Mouse (Mus musculus): Measurements from ENCODE around the gene Fbxo34. TPM values are rescaled to one million over a fixed set of nuclear protein-coding genes. Genes with fewer than 3 reads are reported as not detected.

Gene Fbxo34
- polyA plus RNA-seq, 1 experiment: 11.9 TPM

DNA sequence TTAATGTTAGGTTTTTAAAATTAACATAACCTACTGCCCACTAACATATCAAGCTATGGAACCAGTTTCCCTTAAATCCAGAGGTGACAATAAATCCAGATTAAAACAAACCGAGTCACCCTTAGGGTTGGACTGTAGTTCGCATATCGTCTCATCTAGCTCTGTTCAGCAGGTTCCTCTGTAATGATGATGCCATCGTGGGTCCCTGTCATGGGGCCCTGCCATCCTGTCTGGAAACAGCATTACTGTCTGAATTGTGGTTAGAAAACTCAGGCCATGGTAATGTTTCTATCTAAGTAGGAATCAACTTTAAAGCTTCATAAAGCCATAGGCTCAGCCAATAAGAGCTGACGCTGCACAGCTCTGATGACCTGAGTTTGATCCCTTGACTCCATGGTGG lies 48.4 kb downstream of the Fbxo34 start:
- Histone ChIP-seq H3K36me3 (ENCODE audit: control insufficient read depth, insufficient read depth) (no peaks in the 10 kb centered on the region), H3K79me3 (ENCODE audit: low read depth) (peaks cover 3% of the 10 kb centered on the region), H3K27me3 (ENCODE audit: control insufficient read depth, insufficient read depth, insufficient read length) (no peaks in the 10 kb centered on the region), H3ac (ENCODE audit: control insufficient read depth, insufficient read length, low read depth) (no peak overlapping the region), H3K79me2 (ENCODE audit: control insufficient read depth, insufficient read depth) (peaks cover 12% of the 10 kb centered on the region), H3K4me3 (ENCODE audit: insufficient read depth, poor library complexity, severe bottlenecking) (no peak overlapping the region)
- TF ChIP-seq MAX (IDR thresholded peaks at IDR 0.05) (no peak), CTCF (IDR thresholded peaks at IDR 0.05; ENCODE audit: control insufficient read depth, insufficient read depth, insufficient read length) (no peak), MYOD1 (IDR thresholded peaks at IDR 0.05; ENCODE audit: control insufficient read depth, insufficient read length, low read depth) (no peak), CEBPB (IDR thresholded peaks at IDR 0.05; ENCODE audit: low read depth) (no peak), FOSL1 (IDR thresholded peaks at IDR 0.05; ENCODE audit: insufficient read depth, low read length, poor library complexity, severe bottlenecking) (no peak), USF1 (IDR thresholded peaks at IDR 0.05; ENCODE audit: low read depth) (no peak), MYOG (IDR thresholded peaks at IDR 0.05; ENCODE audit: control insufficient read depth, extremely low read depth, insufficient read length) (no peak)

DNA sequence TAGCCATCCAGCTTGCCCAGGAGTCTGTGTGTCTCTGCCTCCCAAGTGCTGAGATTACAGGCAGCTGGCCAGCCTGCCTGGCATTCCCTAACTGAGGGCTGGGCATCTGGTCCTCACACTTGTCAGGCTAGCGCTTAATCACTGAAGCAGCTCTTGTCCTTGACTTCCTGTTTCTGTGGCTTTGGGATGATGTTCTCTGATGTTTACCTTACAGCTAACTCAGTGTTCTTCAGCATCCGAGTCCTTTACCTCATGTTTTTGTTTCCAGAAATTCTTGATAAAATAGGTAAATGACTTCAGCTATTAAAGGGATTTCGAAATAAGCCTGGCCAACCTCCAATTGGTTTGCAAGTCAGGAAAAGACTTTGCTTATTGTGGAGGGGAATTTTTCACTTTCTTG lies 53.8 kb downstream of the Fbxo34 start:
- Histone ChIP-seq H3ac (ENCODE audit: control insufficient read depth, insufficient read length, low read depth) (no peak overlapping the region), H3K36me3 (ENCODE audit: control insufficient read depth, insufficient read depth) (peaks cover 4% of the 10 kb centered on the region), H3K4me3 (ENCODE audit: insufficient read depth, poor library complexity, severe bottlenecking) (no peak overlapping the region), H3K27me3 (ENCODE audit: control insufficient read depth, insufficient read depth, insufficient read length) (no peaks in the 10 kb centered on the region), H3K79me3 (ENCODE audit: low read depth) (peaks cover 4% of the 10 kb centered on the region), H3K79me2 (ENCODE audit: control insufficient read depth, insufficient read depth) (peaks cover 8% of the 10 kb centered on the region)
- no peak for TF ChIP-seq MYOD1 (IDR thresholded peaks at IDR 0.05; ENCODE audit: control insufficient read depth, insufficient read length, low read depth)
- TF ChIP-seq MAX (IDR thresholded peaks at IDR 0.05): no peak
- no peak for TF ChIP-seq CTCF (IDR thresholded peaks at IDR 0.05; ENCODE audit: control insufficient read depth, insufficient read depth, insufficient read length)
- TF ChIP-seq USF1 (IDR thresholded peaks at IDR 0.05; ENCODE audit: low read depth): no peak
- TF ChIP-seq CEBPB (IDR thresholded peaks at IDR 0.05; ENCODE audit: low read depth): no peak
- TF ChIP-seq MYOG (IDR thresholded peaks at IDR 0.05; ENCODE audit: control insufficient read depth, extremely low read depth, insufficient read length): no peak
- no peak for TF ChIP-seq FOSL1 (IDR thresholded peaks at IDR 0.05; ENCODE audit: insufficient read depth, low read length, poor library complexity, severe bottlenecking)

DNA sequence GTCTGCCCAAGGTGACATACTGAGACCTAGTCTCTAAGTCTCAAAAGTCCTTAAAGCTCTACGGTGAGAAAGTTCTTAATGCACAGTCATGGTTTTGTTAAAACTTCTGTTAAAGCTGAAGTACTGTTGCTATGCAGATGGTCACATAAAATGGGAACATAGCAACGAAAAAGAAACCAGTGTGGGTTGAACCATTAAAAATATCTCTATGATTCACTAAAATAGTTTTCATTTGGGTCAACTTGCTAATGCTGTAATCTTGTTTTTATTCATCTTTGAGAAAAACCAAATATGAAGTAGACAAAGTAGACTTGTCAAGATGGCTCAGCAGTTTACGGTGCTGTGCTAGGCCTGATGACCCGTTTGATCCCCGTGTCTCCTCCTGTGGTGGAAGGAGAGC lies 56.5 kb downstream of the Fbxo34 start:
- Histone ChIP-seq H3K36me3 (ENCODE audit: control insufficient read depth, insufficient read depth) (peaks cover 4% of the 10 kb centered on the region), H3K79me3 (ENCODE audit: low read depth) (peaks cover 2% of the 10 kb centered on the region), H3K79me2 (ENCODE audit: control insufficient read depth, insufficient read depth) (peaks cover 10% of the 10 kb centered on the region), H3K4me3 (ENCODE audit: insufficient read depth, poor library complexity, severe bottlenecking) (no peak overlapping the region), H3K27me3 (ENCODE audit: control insufficient read depth, insufficient read depth, insufficient read length) (no peaks in the 10 kb centered on the region), H3ac (ENCODE audit: control insufficient read depth, insufficient read length, low read depth) (no peak overlapping the region)
- TF ChIP-seq MAX (IDR thresholded peaks at IDR 0.05) (no peak), MYOD1 (IDR thresholded peaks at IDR 0.05; ENCODE audit: control insufficient read depth, insufficient read length, low read depth) (no peak), USF1 (IDR thresholded peaks at IDR 0.05; ENCODE audit: low read depth) (no peak), MYOG (IDR thresholded peaks at IDR 0.05; ENCODE audit: control insufficient read depth, extremely low read depth, insufficient read length) (no peak), CTCF (IDR thresholded peaks at IDR 0.05; ENCODE audit: control insufficient read depth, insufficient read depth, insufficient read length) (no peak)

DNA sequence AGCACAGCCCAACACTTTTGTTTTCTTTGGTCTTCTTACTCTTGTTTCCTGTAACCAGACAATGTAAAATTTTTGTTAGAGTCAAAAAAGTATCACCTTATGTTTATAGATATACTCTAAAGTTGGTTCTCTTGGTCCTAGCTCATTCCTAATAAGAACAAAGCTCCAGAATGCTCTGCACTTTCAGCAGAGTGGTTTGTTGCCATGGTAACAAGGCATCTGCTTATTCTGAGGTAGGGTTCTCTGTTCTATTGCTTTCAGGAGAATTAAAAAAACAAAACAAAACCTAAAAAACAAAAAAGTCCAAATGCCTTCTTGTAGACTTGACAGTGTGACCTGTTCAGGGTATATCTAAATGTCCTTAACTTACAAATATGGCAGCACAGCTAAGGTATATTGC lies 57.8 kb downstream of the Fbxo34 start:
- TF ChIP-seq MAX (IDR thresholded peaks at IDR 0.05): no peak
- TF ChIP-seq FOSL1 (IDR thresholded peaks at IDR 0.05; ENCODE audit: insufficient read depth, low read length, poor library complexity, severe bottlenecking): no peak
- no peak for TF ChIP-seq CTCF (IDR thresholded peaks at IDR 0.05; ENCODE audit: control insufficient read depth, insufficient read depth, insufficient read length)
- TF ChIP-seq CEBPB (IDR thresholded peaks at IDR 0.05; ENCODE audit: low read depth): no peak
- TF ChIP-seq MYOG (IDR thresholded peaks at IDR 0.05; ENCODE audit: control insufficient read depth, extremely low read depth, insufficient read length): no peak
- TF ChIP-seq MYOD1 (IDR thresholded peaks at IDR 0.05; ENCODE audit: control insufficient read depth, insufficient read length, low read depth): no peak
- no peak for TF ChIP-seq USF1 (IDR thresholded peaks at IDR 0.05; ENCODE audit: low read depth)
- Histone ChIP-seq H3K79me2 (ENCODE audit: control insufficient read depth, insufficient read depth) (peaks cover 18% of the 10 kb centered on the region), H3K36me3 (ENCODE audit: control insufficient read depth, insufficient read depth) (peaks cover 4% of the 10 kb centered on the region), H3K4me3 (ENCODE audit: insufficient read depth, poor library complexity, severe bottlenecking) (no peak overlapping the region), H3K27me3 (ENCODE audit: control insufficient read depth, insufficient read depth, insufficient read length) (no peaks in the 10 kb centered on the region), H3K79me3 (ENCODE audit: low read depth) (peaks cover 2% of the 10 kb centered on the region), H3ac (ENCODE audit: control insufficient read depth, insufficient read length, low read depth) (no peak overlapping the region)

DNA sequence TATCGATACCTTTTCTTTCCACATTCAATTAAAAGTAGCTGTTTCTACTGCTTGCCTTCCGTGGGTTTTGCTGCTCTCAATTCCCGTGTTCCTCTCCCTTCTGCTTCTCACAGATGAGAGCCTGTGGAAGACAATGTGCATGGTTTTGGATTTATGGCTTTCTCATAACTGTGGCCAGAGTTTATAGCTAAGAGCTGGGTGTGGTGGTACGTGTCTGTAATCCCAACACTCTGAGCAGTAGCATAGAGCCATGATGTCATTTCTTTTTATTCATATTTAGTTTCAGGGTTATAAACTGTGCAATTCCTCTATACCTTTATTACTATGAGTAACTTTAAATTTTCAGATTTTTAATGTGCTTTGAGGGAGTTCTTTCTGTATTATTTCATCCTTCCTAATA lies 60.0 kb downstream of the Fbxo34 start:
- TF ChIP-seq CEBPB (IDR thresholded peaks at IDR 0.05; ENCODE audit: low read depth) (no peak), CTCF (IDR thresholded peaks at IDR 0.05; ENCODE audit: control insufficient read depth, insufficient read depth, insufficient read length) (no peak), MYOD1 (IDR thresholded peaks at IDR 0.05; ENCODE audit: control insufficient read depth, insufficient read length, low read depth) (no peak), MYOG (IDR thresholded peaks at IDR 0.05; ENCODE audit: control insufficient read depth, extremely low read depth, insufficient read length) (no peak), MAX (IDR thresholded peaks at IDR 0.05) (no peak), USF1 (IDR thresholded peaks at IDR 0.05; ENCODE audit: low read depth) (no peak), FOSL1 (IDR thresholded peaks at IDR 0.05; ENCODE audit: insufficient read depth, low read length, poor library complexity, severe bottlenecking) (no peak)
- H3K79me2 ChIP-seq (ENCODE audit: control insufficient read depth, insufficient read depth): peaks cover 20% of the 10 kb centered on the region
- H3K36me3 ChIP-seq (ENCODE audit: control insufficient read depth, insufficient read depth): peaks cover 2% of the 10 kb centered on the region
- no peak overlapping the region for H3K4me3 ChIP-seq (ENCODE audit: insufficient read depth, poor library complexity, severe bottlenecking)
- H3K79me3 ChIP-seq (ENCODE audit: low read depth): peaks cover 8% of the 10 kb centered on the region
- H3ac ChIP-seq (ENCODE audit: control insufficient read depth, insufficient read length, low read depth): no peak overlapping the region
- no peaks in the 10 kb centered on the region for H3K27me3 ChIP-seq (ENCODE audit: control insufficient read depth, insufficient read depth, insufficient read length)

DNA sequence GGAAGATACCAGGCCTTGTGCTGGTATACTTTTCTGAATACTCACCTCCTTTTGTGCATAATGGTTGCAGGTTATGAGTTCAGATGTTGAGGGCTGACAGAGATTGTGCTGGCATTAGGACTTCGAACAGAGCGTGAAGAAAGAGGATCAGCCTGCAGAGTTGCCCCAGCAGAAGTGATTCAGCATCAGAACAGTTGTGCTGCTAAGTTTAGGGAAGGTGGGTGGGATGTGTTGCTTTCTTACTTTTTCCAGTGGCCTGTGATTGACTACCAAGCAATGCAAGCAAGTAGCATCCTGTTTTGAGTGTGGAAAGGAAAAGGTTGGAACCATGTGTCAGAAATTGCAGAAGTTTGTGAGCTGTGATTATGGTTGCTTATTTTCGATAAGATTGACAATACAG lies 63.4 kb downstream of the Fbxo34 start:
- Histone ChIP-seq H3K4me3 (ENCODE audit: insufficient read depth, poor library complexity, severe bottlenecking) (no peak overlapping the region), H3K79me3 (ENCODE audit: low read depth) (peaks cover 8% of the 10 kb centered on the region), H3ac (ENCODE audit: control insufficient read depth, insufficient read length, low read depth) (no peak overlapping the region), H3K79me2 (ENCODE audit: control insufficient read depth, insufficient read depth) (peaks cover 19% of the 10 kb centered on the region), H3K36me3 (ENCODE audit: control insufficient read depth, insufficient read depth) (no peaks in the 10 kb centered on the region), H3K27me3 (ENCODE audit: control insufficient read depth, insufficient read depth, insufficient read length) (no peaks in the 10 kb centered on the region)
- TF ChIP-seq MYOG (IDR thresholded peaks at IDR 0.05; ENCODE audit: control insufficient read depth, extremely low read depth, insufficient read length) (no peak), MAX (IDR thresholded peaks at IDR 0.05) (no peak), MYOD1 (IDR thresholded peaks at IDR 0.05; ENCODE audit: control insufficient read depth, insufficient read length, low read depth) (no peak), FOSL1 (IDR thresholded peaks at IDR 0.05; ENCODE audit: insufficient read depth, low read length, poor library complexity, severe bottlenecking) (no peak), USF1 (IDR thresholded peaks at IDR 0.05; ENCODE audit: low read depth) (no peak), CEBPB (IDR thresholded peaks at IDR 0.05; ENCODE audit: low read depth) (no peak), CTCF (IDR thresholded peaks at IDR 0.05; ENCODE audit: control insufficient read depth, insufficient read depth, insufficient read length) (no peak)

Data from C2C12 (cell line).